Mouse (Mus musculus) forebrain, embryonic 16.5 days (tissue): ENCODE measurements around the gene Lrrc23. TPM values are rescaled to one million over a fixed set of nuclear protein-coding genes. Genes with fewer than 3 reads are reported as not detected.
"Not testable (repeated sequence)": the region's sequence is repeated elsewhere in the genome, so short reads cannot be mapped to it uniquely, and the experiment has no call there.

Experiments used
- ATAC-seq: fragments of 200-750 bp; cut with Nextera tagmentation; 2 replicates; pipeline ENCODE4 v1.8.0; 2017; ENCODE audit warnings: mild to moderate bottlenecking, moderate library complexity
- H3K27ac ChIP-seq: fragments of 300-500 bp; sonication (generic); 2 replicates; pipeline ENCODE4 v1.5.1; 2014; ENCODE audit warnings: low read length, control low read depth
- H3K27me3 ChIP-seq: fragments of 300-500 bp; sonication (generic); replicated peaks from 2 replicates; pipeline ENCODE4 v1.6.1; 2014; ENCODE audit warnings: low read length; ENCODE audit not compliant: control insufficient read depth, insufficient read depth
- H3K36me3 ChIP-seq: fragments of 300-500 bp; sonication (generic); 2 replicates; pipeline ENCODE4 v1.6.1; 2014; ENCODE audit not compliant: control insufficient read depth, insufficient read depth
- H3K4me1 ChIP-seq: fragments of 300-500 bp; sonication (generic); replicated peaks from 2 replicates; pipeline ENCODE4 v1.6.1; 2014; ENCODE audit warnings: low read length; ENCODE audit not compliant: control insufficient read depth, insufficient read depth
- H3K4me2 ChIP-seq: fragments of 300-500 bp; sonication (generic); 2 replicates; pipeline ENCODE4 v1.6.1; 2014; ENCODE audit warnings: mild to moderate bottlenecking, low read length, control low read depth
- H3K4me3 ChIP-seq: fragments of 300-500 bp; sonication (generic); replicated peaks from 2 replicates; pipeline ENCODE4 v1.5.1; 2014; ENCODE audit warnings: mild to moderate bottlenecking, low read length, control low read depth
- H3K9ac ChIP-seq: fragments of 300-500 bp; sonication (generic); replicated peaks from 2 replicates; pipeline ENCODE4 v1.6.1; 2014; ENCODE audit warnings: low read depth, low read length, control low read depth
- H3K9me3 ChIP-seq: fragments of 300-500 bp; sonication (generic); 2 replicates; pipeline ENCODE4 v1.6.1; 2016; ENCODE audit warnings: low read length; ENCODE audit not compliant: control insufficient read depth
- WGBS: fragments of 180-500 bp; shearing (Covaris S2); extraction: QIAGEN DNeasy Blood & Tissue Kit; methylation state at CpG from one replicate; pipeline ENCODE4 v1.1.7; 2014; 5-methylcytosine and 5-hydroxymethylcytosine counted together
- polyA plus RNA-seq: library from polyadenylated mRNA; unstranded; fragments of >200 nt; fragmentation: Nextera tagmentation; extraction: Ambion mirVana; gene quantifications from 2 replicates; pipeline ENCODE4 v1.2.1, GENCODE M21; 2015

Gene Lrrc23
- polyA plus RNA-seq, 1 experiment from 2014 or later, result 2.5 TPM

DNA sequence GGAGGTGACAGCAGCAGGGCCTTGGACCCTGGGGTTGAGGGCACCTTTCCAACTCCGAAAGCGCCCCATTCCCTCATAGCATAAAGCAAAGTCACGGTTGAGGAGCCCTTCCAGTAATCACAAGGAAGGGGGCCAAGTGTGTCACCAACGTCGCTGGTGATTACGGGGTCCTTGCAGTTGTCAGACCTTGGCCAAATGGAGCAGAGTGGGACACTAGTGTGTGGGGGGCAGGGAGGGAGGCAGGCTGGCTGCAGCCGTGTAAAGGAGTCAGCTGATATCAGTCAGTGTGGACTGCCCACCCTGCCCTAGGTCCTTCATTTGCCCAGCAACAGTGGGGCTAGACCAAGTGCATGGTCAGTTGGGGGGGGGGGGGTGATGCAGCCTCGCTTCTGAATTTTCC lies 34.9 kb upstream of the Lrrc23 start:
- Histone ChIP-seq H3K36me3 (peaks cover 27% of the 10 kb centered on the region), H3K9ac (no peak overlapping the region), H3K27me3 (no peaks in the 10 kb centered on the region), H3K4me2 (peak overlapping the region; percentile 73), H3K9me3 (no peaks in the 10 kb centered on the region), H3K4me1 (peaks cover 19% of the 10 kb centered on the region), H3K4me3 (peak overlapping the region; percentile 66; the same call in 1 of the 2 replicates), H3K27ac (no peak overlapping the region)
- 39% methylated on average over 8 of the region's 8 CpGs for WGBS
- ATAC-seq, result peak; percentile 33

DNA sequence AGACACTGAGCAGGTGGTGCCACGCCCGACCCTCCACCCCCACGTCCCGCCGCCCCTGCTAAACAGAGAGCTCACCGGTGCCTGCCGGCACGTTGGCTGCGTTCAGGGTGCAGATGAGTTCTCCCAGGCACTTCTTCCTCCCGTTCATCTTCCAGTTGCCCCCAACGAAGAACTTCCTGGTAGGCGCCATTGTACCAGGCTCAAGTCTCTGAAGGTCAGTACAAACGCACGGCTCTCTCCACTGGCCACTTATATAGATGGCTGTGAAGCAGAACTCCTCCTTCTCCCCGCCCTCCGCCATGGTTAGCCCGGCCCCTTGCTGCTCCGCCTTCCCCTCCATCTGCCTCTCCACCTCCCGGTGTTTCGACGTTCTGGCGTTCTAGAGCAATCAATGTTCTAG lies 34.4 kb upstream of the Lrrc23 start, which contains the start of gene Tpi1:
Gene Tpi1 (minus strand): TSS at position 364 of the 400 bp plus-strand sequence.
- Histone ChIP-seq H3K27ac (peak within 1 kb of the TSS; percentile 77), H3K27me3 (no peaks in the 10 kb centered on the region), H3K4me2 (peak within 1 kb of the TSS; percentile 73), H3K4me3 (peak within 1 kb of the TSS; percentile 66), H3K4me1 (peaks cover 24% of the 10 kb centered on the region), H3K9ac (peak within 1 kb of the TSS; percentile 74), H3K9me3 (no peaks in the 10 kb centered on the region), H3K36me3 (peaks cover 21% of the 10 kb centered on the region)
- ATAC-seq, result peak; percentile 89
- WGBS, result 0% methylated on average over 22 of the region's 22 CpGs

DNA sequence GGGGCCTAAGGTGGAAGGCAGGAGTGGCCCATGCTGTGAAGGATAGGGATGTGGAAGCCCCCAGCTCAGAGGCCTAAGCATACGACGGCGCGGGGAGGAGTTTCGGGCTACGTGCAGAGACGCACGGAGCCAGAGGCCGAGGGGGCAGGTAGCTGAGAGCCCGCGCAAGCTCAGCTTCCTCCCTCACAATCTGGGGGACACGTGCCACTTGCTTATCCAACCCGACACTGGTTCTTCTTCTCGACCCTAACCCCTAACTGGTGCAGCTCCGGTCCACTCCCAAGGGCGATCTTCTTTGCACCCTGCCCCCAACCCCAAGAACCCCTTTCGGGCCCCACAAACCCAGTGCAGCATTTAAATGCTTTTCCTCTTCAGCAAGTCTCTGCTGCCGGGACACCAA lies 34.0 kb upstream of the Lrrc23 start:
- 0% methylated on average over 17 of the region's 18 CpGs for WGBS
- ATAC-seq, result peak; percentile 74
- peaks cover 28% of the 10 kb centered on the region for H3K4me1 ChIP-seq

DNA sequence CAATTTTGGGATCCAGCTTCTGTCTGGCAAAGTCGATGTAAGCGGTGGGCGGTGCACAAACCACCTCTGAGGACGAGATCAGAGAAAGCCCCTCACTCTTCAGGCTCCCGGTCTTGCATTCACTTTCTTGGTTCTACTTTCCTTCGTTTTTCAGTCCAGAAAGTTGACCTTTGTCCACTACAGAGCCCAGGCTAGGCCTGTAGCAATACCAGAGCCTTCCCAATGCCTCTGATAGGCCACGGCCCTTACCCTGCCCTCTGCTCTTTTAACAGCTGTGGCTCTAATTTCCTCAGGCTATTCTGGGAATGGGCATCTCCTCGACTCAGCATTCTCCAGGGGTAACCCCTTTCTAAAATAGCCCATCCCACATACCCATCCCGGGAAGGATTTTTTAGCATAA lies 33.3 kb upstream of the Lrrc23 start:
- no peak for ATAC-seq
- peak overlapping the region; percentile 74 for H3K9ac ChIP-seq
- peaks cover 12% of the 10 kb centered on the region for H3K36me3 ChIP-seq
- peak overlapping the region; percentile 66 for H3K4me3 ChIP-seq
- H3K27ac ChIP-seq, result peak overlapping the region; percentile 77
- H3K4me1 ChIP-seq, result peaks cover 28% of the 10 kb centered on the region
- H3K4me2 ChIP-seq, result peak overlapping the region; percentile 73
- H3K9me3 ChIP-seq, result no peaks in the 10 kb centered on the region
- H3K27me3 ChIP-seq, result no peaks in the 10 kb centered on the region
- 13% methylated on average over 9 of the region's 9 CpGs for WGBS

More for the DNA sequence above, 34.0 kb upstream of the Lrrc23 start:
- Histone ChIP-seq H3K27me3 (no peaks in the 10 kb centered on the region), H3K36me3 (peaks cover 17% of the 10 kb centered on the region), H3K4me2 (peak overlapping the region; percentile 73), H3K9ac (peak overlapping the region; percentile 74), H3K27ac (peak overlapping the region; percentile 77), H3K4me3 (peak overlapping the region; percentile 66), H3K9me3 (no peaks in the 10 kb centered on the region)

DNA sequence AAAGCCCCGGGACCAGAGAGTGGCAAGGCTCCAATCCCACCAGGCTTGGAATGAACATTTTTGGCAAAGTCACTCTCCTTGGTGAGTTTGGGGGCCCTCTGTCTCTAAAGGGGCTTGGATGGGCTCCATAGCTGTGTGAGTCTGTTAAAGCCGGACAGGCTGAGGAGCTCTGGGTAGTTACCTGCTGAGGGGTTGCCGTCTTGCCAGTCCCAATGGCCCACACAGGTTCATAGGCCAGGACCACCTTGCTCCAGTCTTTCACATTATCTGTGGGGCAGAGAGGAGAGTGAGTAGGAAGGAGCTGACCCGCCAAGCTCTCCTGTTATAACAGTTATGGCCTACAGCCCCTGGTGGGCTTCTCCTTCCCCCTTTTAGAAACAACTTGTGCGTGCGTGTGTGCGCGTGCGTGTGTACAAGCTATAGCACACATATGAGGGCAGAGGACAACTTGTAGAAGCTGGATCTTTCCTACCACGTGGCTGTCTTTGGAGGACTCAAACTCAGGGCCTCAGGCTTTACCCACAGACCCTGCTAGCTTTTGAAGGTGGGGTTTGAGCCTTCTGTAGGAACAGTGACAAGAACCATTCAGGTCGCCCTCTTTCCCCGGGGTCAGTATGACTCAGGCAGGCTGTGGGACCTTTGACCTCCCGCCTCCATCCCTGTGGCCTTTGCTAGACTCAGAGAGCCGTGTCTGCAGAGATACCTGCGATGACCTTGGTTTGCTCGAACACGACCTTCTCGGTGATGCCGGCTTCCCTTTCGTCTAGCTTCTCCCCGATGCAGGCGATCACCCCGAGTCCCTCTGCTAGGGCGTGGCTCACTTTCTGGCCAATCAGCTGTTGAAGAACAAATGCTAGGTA lies 32.4 kb upstream of the Lrrc23 start:
- Histone ChIP-seq H3K9ac (no peak overlapping the region), H3K9me3 (no peaks in the 10 kb centered on the region), H3K36me3 (peaks cover 2% of the 10 kb centered on the region; the same call in 1 of the 2 replicates), H3K27me3 (no peaks in the 10 kb centered on the region), H3K4me1 (peaks cover 28% of the 10 kb centered on the region), H3K4me2 (peak overlapping the region; percentile 73), H3K27ac (no peak overlapping the region), H3K4me3 (no peak overlapping the region)
- 83% methylated on average over 24 of the region's 24 CpGs for WGBS
- ATAC-seq, result no peak

DNA sequence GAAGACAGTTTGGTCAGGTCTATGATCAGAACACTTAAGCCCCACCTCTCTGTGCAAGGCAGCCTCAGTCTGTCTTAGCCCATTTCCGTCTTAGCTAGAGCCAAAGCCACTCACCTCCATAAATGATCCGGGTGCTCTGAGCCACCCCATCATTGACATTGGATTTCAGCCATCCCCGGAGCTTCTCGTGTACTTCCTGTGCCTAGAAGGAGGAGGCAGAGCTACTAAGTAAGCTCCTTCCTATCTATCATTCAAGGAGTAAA lies 31.8 kb upstream of the Lrrc23 start:
- no peak overlapping the region for H3K4me3 ChIP-seq
- no peak overlapping the region for H3K27ac ChIP-seq
- ATAC-seq, result no peak
- H3K9me3 ChIP-seq, result no peaks in the 10 kb centered on the region
- H3K4me1 ChIP-seq, result peaks cover 30% of the 10 kb centered on the region
- H3K27me3 ChIP-seq, result no peaks in the 10 kb centered on the region
- H3K36me3 ChIP-seq, result no peaks in the 10 kb centered on the region
- 81% methylated on average over 4 of the region's 4 CpGs for WGBS
- no peak overlapping the region for H3K9ac ChIP-seq
- H3K4me2 ChIP-seq, result no peak overlapping the region

DNA sequence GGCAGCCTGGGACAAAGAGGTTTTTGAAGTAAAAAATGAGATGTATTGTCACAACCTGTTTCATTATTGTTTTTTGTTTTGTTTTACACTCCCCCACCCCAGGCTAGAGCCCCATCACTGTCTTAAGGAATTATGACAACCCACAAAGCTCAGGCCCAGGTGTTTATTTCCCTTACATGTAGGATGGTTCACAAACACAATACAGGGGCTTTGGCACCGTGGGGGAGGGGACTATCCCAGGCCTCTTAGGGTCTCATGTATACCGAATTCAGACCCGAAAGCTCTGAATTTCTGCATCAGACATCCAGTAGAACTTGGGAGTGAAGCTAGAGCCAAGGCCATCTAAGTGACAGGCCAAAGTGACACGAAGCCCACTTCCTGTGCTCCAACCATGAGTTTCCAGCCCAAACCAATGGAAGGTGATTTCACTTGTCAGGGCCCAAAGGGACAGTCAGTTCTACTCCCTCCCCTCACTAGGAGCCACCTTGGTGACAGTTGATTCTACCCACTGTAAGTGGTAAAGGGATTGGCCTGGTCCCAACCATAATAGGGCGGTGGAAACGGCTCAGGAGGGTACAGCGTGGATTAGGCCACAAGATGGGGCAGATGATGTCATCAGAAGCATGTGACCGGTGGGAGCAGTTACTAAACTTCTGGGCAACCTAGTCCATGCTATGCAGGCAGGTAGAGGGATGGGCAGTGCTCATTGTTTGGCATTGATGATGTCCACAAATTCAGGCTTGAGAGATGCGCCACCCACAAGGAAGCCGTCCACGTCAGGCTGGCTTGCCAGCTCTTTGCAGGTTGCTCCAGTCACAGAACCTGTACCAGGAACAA lies 31.3 kb upstream of the Lrrc23 start:
- not testable (repeated sequence) for ATAC-seq
- H3K4me1 ChIP-seq, result peaks cover 32% of the 10 kb centered on the region
- WGBS, result 72% methylated on average over 9 of the region's 11 CpGs

DNA sequence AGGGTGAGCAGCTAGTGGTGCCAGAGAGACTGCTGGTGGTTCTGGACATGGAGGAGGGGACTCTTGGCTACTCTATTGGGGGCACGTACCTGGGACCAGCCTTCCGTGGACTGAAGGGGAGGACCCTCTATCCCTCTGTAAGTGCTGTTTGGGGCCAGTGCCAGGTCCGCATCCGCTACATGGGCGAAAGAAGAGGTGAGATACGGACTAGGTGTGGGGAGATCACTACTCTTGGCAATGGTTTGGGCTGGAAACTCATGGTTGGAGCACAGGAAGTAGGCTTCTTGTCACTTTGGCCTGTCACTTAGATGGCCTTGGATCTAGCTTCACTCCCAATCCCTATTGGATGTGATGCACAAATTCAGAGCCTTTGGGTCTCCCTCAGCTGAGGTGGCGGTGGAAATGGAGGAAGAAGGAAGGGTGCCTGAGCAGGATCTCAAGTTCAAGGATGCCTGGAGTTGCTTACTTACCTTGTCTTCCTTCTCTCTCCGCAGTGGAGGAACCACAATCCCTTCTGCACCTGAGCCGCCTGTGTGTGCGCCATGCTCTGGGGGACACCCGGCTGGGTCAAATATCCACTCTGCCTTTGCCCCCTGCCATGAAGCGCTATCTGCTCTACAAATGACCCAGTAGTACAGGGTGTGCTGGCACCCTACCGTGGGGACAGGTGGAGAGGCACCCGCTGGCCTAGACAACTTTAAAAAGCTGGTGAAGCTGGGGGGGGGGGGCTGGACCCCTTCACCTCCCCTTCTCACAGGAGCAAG lies 30.4 kb upstream of the Lrrc23 start:
- WGBS, result 45% methylated on average over 14 of the region's 14 CpGs
- Histone ChIP-seq H3K4me1 (peaks cover 38% of the 10 kb centered on the region), H3K9me3 (no peaks in the 10 kb centered on the region), H3K4me3 (peak overlapping the region; percentile 46), H3K27me3 (no peaks in the 10 kb centered on the region), H3K9ac (no peak overlapping the region), H3K36me3 (no peaks in the 10 kb centered on the region), H3K27ac (no peak overlapping the region), H3K4me2 (peak overlapping the region; percentile 80)
- ATAC-seq, result no peak

More for the DNA sequence above, 31.3 kb upstream of the Lrrc23 start:
- H3K27ac ChIP-seq, H3K4me2 ChIP-seq, H3K27me3 ChIP-seq, H3K9ac ChIP-seq, H3K36me3 ChIP-seq, H3K9me3 ChIP-seq, H3K4me3 ChIP-seq: not testable (repeated sequence)
